Mouse (Mus musculus) lung, embryonic 15.5 days (tissue): ENCODE results near the gene Prelp. TPM values are rescaled to one million over a fixed set of nuclear protein-coding genes. Genes with fewer than 3 reads are reported as not detected.

ENCODE experiments used
- ATAC-seq: fragments of 200-750 bp; cut with Nextera tagmentation; 2 replicates; pipeline ENCODE4 v1.8.0; 2017; ENCODE audit warnings: moderate number of reproducible peaks, borderline replicate concordance; ENCODE audit not compliant: low FRiP score, low TSS enrichment; ENCODE audit errors: extremely low read depth
- H3K27ac ChIP-seq: fragments of 300-500 bp; sonication (generic); 2 replicates; pipeline ENCODE4 v1.5.1; 2015; ENCODE audit warnings: moderate library complexity, mild to moderate bottlenecking, inconsistent platforms
- H3K27me3 ChIP-seq: fragments of 300-500 bp; sonication (generic); 2 replicates; pipeline ENCODE4 v1.6.1; 2015; ENCODE audit warnings: inconsistent platforms
- H3K36me3 ChIP-seq: fragments of 300-500 bp; sonication (generic); 2 replicates; pipeline ENCODE4 v1.6.1; 2015; ENCODE audit warnings: inconsistent platforms
- H3K4me1 ChIP-seq: fragments of 300-500 bp; sonication (generic); 2 replicates; pipeline ENCODE4 v1.6.1; 2015; ENCODE audit warnings: inconsistent platforms
- H3K4me2 ChIP-seq: fragments of 300-500 bp; sonication (generic); 2 replicates; pipeline ENCODE4 v1.6.1; 2015; ENCODE audit warnings: inconsistent platforms, mild to moderate bottlenecking, moderate library complexity
- H3K4me3 ChIP-seq: fragments of 300-500 bp; sonication (generic); 2 replicates; pipeline ENCODE4 v1.5.1; 2015; ENCODE audit warnings: mild to moderate bottlenecking, inconsistent platforms
- H3K9ac ChIP-seq: fragments of 300-500 bp; sonication (generic); 2 replicates; pipeline ENCODE4 v1.6.1; 2015; ENCODE audit warnings: inconsistent platforms
- H3K9me3 ChIP-seq: fragments of 300-500 bp; sonication (generic); 2 replicates; pipeline ENCODE4 v1.6.1; 2016; ENCODE audit warnings: inconsistent platforms
- WGBS: fragments of 180-500 bp; shearing (Covaris S2); methylation state at CpG from one replicate; pipeline ENCODE4 v1.1.7; 2015; 5-methylcytosine and 5-hydroxymethylcytosine counted together
- polyA plus RNA-seq: library from polyadenylated mRNA; unstranded; fragments of >200 nt; fragmentation: Nextera tagmentation; extraction: Ambion mirVana; gene quantifications from 2 replicates; pipeline ENCODE4 v1.2.1, GENCODE M21; 2015

Prelp gene
- polyA plus RNA-seq, 1 experiment from 2014 or later = 19.6 TPM

DNA sequence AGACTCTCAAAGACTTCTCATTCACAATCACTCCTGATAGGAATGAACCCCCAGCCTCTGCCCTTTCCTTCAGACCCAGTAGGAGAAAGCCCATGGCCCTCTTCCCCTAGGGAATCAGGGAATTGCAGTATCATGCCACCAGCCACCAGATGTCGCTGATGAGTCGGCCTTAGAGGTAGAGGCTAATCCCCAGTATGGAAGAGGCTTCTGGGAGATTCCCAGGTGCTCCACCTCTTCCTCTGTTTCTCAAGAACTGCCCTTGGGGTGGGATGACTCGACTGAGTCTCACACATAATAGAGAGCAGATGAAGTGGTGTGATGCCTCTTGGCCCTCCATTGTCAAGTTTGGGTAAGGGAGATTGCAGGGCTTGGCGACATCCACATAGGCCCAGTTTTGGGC lies 9.8 kb downstream of the Prelp start:
- ATAC-seq = no peak
- Histone ChIP-seq H3K36me3 (0 out of 2 replicates have a peak, but pooled peaks cover 3% of the 10 kb centered on the region), H3K27me3 (peaks cover 4% of the 10 kb centered on the region; the same call in 1 of the 2 replicates), H3K9ac (no peak overlapping the region), H3K9me3 (no peaks in the 10 kb centered on the region), H3K4me3 (no peak overlapping the region), H3K4me1 (peaks cover 58% of the 10 kb centered on the region), H3K4me2 (no peak overlapping the region), H3K27ac (peak overlapping the region; percentile 55)
- 25% methylated on average over 4 of the region's 4 CpGs for WGBS

DNA sequence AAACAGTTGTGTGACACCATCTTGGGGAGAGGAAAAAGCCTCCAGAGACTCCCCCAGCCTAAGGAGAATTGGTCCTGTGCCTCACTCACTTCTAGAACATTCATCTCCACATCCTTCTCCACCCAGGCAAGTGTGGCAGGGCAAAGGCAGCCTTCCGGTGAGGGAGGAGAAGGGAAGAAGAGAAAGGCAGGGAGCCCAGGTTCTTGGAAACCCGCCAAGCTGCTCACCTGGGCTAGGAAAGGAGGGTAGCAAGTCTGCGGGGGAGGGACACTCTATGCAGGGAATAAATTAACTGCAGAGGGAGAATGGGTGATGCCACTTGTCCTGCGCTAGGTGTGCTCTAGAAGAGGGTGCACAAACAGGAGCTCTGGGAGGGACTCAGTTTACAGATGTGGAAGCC lies 10.2 kb downstream of the Prelp start:
- Histone ChIP-seq H3K4me1 (peaks cover 53% of the 10 kb centered on the region), H3K4me2 (no peak overlapping the region), H3K4me3 (no peak overlapping the region), H3K27ac (peak overlapping the region; percentile 55), H3K27me3 (peaks cover 4% of the 10 kb centered on the region; the same call in 1 of the 2 replicates), H3K9me3 (no peaks in the 10 kb centered on the region), H3K36me3 (0 out of 2 replicates have a peak, but pooled peaks cover 3% of the 10 kb centered on the region), H3K9ac (no peak overlapping the region)
- ATAC-seq = no peak
- WGBS = 52% methylated on average over 4 of the region's 4 CpGs

DNA sequence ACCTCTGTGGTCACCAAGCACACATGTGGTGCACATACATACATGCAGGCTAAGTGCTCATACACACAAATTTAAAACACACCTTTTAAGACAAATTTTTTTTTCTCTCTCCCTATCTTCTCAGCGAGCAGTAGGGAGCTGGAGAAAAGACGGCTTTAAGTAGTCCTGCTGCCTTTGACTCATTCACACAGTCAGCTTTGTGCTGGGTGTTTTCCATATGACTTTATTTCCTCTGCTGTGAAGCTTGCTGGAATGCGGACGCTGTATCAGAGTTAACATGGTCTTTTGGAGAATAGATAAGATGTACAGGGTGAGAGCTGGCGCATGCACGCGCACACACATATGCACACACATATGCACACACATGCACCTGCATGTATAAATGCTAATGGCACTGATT lies 11.1 kb downstream of the Prelp start:
- Histone ChIP-seq H3K27ac (no peak overlapping the region), H3K4me2 (no peak overlapping the region), H3K4me3 (no peak overlapping the region), H3K36me3 (0 out of 2 replicates have a peak, but pooled peaks cover 3% of the 10 kb centered on the region), H3K4me1 (peaks cover 44% of the 10 kb centered on the region), H3K27me3 (peaks cover 4% of the 10 kb centered on the region; the same call in 1 of the 2 replicates), H3K9me3 (no peaks in the 10 kb centered on the region), H3K9ac (no peak overlapping the region)
- no peak for ATAC-seq
- WGBS = 83% methylated on average over 7 of the region's 7 CpGs

GRCm38 (mm10) chr1:133908659-133909575 lies 12.3 kb downstream of the Prelp start:
- H3K9me3 ChIP-seq = no peaks in the 10 kb centered on the region
- H3K27ac ChIP-seq = peak overlapping the region; percentile 86
- ATAC-seq = peak; percentile 25; the same call in 1 of the 2 replicates
- H3K9ac ChIP-seq = peak overlapping the region; percentile 53
- no peaks in the 10 kb centered on the region for H3K36me3 ChIP-seq
- peaks cover 4% of the 10 kb centered on the region; the same call in 1 of the 2 replicates for H3K27me3 ChIP-seq
- 6% methylated on average over 27 of the region's 27 CpGs for WGBS
- H3K4me3 ChIP-seq = peak overlapping the region; percentile 42
- H3K4me1 ChIP-seq = peaks cover 41% of the 10 kb centered on the region
- H3K4me2 ChIP-seq = peak overlapping the region; percentile 92

DNA sequence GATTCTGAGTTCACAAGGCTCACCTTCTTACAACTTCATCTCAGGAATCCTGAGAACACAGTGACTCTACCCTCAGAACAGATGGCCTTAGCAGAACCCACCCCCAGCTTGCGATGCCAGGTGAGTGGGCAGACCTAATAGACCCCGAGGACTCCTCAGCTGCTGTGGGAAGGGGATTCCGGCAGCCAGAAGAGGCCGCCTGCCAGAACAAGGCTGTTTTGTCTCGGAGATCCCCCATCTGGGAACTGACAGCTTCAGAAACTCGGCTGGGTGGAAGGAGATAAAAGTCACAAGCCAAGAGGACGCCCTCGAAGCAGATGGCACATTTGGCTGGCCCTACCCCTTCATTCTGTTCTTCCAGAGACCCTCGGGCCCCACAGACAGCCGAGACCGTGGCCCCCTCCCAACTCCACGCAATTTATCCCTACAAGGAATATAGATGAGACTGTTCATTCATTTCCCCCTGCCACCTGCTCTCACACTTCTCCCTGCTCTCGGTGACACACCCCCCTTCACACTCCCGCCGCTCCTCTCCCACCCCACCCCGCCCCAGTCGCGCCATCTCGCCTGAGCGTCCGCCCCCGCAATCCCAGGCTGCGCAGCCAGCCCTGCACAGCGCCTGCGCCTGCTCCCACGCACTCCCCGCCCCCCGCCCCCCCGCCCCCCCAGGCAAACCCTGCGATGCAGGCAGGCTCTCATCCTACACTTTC lies 13.1 kb downstream of the Prelp start, which contains the start of gene Optc:
TSS of gene Optc (minus strand) at position 51 of the 710 bp plus-strand sequence.
- Histone ChIP-seq H3K4me2 (peak within 1 kb of the TSS; percentile 92), H3K27ac (peak within 1 kb of the TSS; percentile 86), H3K4me3 (peak within 1 kb of the TSS; percentile 42), H3K4me1 (peaks cover 41% of the 10 kb centered on the region), H3K36me3 (no peaks in the 10 kb centered on the region), H3K27me3 (peaks cover 4% of the 10 kb centered on the region; the same call in 1 of the 2 replicates), H3K9me3 (no peaks in the 10 kb centered on the region), H3K9ac (peak within 1 kb of the TSS; percentile 53)
- peak; percentile 78 for ATAC-seq
- WGBS = 2% methylated on average over 27 of the region's 30 CpGs

DNA sequence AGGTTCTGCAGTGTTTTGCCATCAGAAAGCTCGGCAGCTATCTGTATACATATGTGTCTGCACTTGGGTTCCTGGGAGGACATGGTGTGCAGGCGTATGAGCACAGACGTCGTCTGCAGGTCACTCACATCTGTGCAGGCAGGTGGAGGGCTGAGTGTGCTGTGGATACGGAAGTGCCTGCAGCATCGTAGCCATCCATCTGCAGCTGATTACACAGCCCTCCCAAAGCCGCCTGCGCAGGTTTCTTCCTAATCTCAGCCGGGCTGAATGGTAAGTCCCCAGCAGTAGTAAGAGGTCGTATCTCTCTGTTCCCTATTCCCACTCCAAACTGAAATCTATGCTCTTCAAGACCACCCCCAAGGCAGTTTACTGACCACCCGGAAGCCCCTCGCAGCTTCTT lies 14.8 kb downstream of the Prelp start:
- Histone ChIP-seq H3K36me3 (no peaks in the 10 kb centered on the region), H3K4me2 (no peak overlapping the region), H3K27me3 (peaks cover 4% of the 10 kb centered on the region; the same call in 1 of the 2 replicates), H3K9me3 (no peaks in the 10 kb centered on the region), H3K4me3 (no peak overlapping the region), H3K4me1 (peaks cover 36% of the 10 kb centered on the region), H3K27ac (no peak overlapping the region), H3K9ac (no peak overlapping the region)
- ATAC-seq = no peak
- WGBS = 56% methylated on average over 12 of the region's 12 CpGs

- ATAC-seq = no peak
- Histone ChIP-seq H3K4me2 (no peak overlapping the region), H3K27me3 (no peaks in the 10 kb centered on the region), H3K4me3 (no peak overlapping the region), H3K27ac (no peak overlapping the region), H3K36me3 (no peaks in the 10 kb centered on the region), H3K4me1 (0 out of 2 replicates have a peak, but pooled peaks cover 3% of the 10 kb centered on the region), H3K9ac (no peak overlapping the region), H3K9me3 (no peaks in the 10 kb centered on the region)
- 63% methylated on average over 9 of the region's 9 CpGs for WGBS
Observed at GRCm38 (mm10) chr1:133900825-133901224, 20.4 kb downstream of the Prelp start.

- Histone ChIP-seq H3K9ac (no peak overlapping the region), H3K4me3 (no peak overlapping the region), H3K36me3 (no peaks in the 10 kb centered on the region), H3K9me3 (no peaks in the 10 kb centered on the region), H3K4me1 (peaks cover 10% of the 10 kb centered on the region), H3K27ac (no peak overlapping the region), H3K4me2 (no peak overlapping the region), H3K27me3 (no peaks in the 10 kb centered on the region)
- ATAC-seq = no peak
- 58% methylated on average over 9 of the region's 9 CpGs for WGBS
Observed at GRCm38 (mm10) chr1:133899043-133899542, 22.1 kb downstream of the Prelp start.

- no peaks in the 10 kb centered on the region for H3K9me3 ChIP-seq
- H3K9ac ChIP-seq = no peak overlapping the region
- H3K4me1 ChIP-seq = peaks cover 25% of the 10 kb centered on the region
- H3K4me2 ChIP-seq = no peak overlapping the region
- no peaks in the 10 kb centered on the region for H3K36me3 ChIP-seq
- H3K27me3 ChIP-seq = no peaks in the 10 kb centered on the region
- whole genome bisulfite sequencing = 62% methylated on average over 6 of the region's 6 CpGs
- H3K27ac ChIP-seq = no peak overlapping the region
- H3K4me3 ChIP-seq = no peak overlapping the region
- ATAC-seq = no peak
Observed at GRCm38 (mm10) chr1:133897293-133897692, 23.9 kb downstream of the Prelp start.

GRCm38 (mm10) chr1:133891489-133891888 lies 29.7 kb downstream of the Prelp start:
- peaks cover 53% of the 10 kb centered on the region for H3K4me1 ChIP-seq
- H3K9me3 ChIP-seq = no peaks in the 10 kb centered on the region
- WGBS = 11% methylated on average over 5 of the region's 5 CpGs
- no peaks in the 10 kb centered on the region for H3K27me3 ChIP-seq
- no peak overlapping the region for H3K9ac ChIP-seq
- H3K4me3 ChIP-seq = no peak overlapping the region
- ATAC-seq = peak; percentile 25; the same call in 1 of the 2 replicates
- 0 out of 2 replicates have a peak overlapping the region, but pooled peaks have one; percentile 20 for H3K27ac ChIP-seq
- no peak overlapping the region for H3K4me2 ChIP-seq
- no peaks in the 10 kb centered on the region for H3K36me3 ChIP-seq

DNA sequence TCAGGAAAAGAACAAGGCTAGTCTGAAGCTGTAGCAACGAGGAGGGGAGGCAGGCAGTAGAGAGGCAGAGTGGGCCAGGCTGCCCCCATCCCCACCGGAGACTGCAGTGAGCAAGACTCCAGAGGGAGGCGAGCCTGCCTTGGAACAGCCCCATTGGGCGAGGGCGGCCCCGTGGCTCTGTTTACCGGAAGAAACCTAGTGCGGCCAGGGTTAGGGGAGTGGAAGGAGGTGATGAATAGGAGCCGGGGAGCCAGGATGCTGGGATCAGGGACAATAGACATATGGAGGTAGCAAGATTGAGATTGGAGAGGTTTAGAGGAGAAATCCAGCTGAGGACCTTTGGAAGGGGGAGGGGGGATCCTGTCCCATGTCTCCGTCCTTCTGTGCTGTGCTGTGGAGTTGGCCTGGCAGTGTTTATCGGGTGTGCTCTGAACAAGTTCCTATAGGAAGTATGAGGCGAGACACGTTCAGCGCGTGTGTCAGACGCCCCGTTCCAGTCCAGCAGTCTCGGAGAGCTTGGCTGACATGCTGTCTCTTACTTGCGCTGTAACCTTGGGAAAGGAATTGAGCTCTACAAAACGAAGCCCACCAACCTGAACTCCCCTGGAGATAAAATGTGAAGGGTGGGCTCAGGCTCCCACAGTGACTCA lies 31.1 kb downstream of the Prelp start:
- Histone ChIP-seq H3K9ac (peak overlapping the region; percentile 15; the same call in 1 of the 2 replicates), H3K27me3 (no peaks in the 10 kb centered on the region), H3K4me2 (peak overlapping the region; percentile 43), H3K4me3 (no peak overlapping the region; the same call in 1 of the 2 replicates), H3K4me1 (peaks cover 50% of the 10 kb centered on the region), H3K36me3 (no peaks in the 10 kb centered on the region), H3K27ac (peak overlapping the region; percentile 43), H3K9me3 (no peaks in the 10 kb centered on the region)
- ATAC-seq = peak; percentile 49; the same call in 1 of the 2 replicates
- WGBS = 6% methylated on average over 20 of the region's 20 CpGs
